Mouse (Mus musculus) c-Kit-positive CD71-positive TER-119-positive erythroid progenitor cells, embryonic 14.5 days (primary cell): Measurements from ENCODE around the gene Tmem114.

Experiments
- DNase-seq: peaks from one replicate; pipeline ENCODE4 v3.0.0-alpha.2; 2013; ENCODE audit warnings: low spot score

Gene Tmem114

GRCm38 (mm10) chr16:8424971-8425330, at the start of gene Tmem114:
Tmem114 (minus strand) TSS chr16:8425136.
- no peak for DNase-seq

- peak; percentile 87 for DNase-seq
Measured at GRCm38 (mm10) chr16:8470603-8471481, 45.9 kb upstream of the Tmem114 start, which contains the start of gene Mettl22. Mettl22 (plus strand) TSS chr16:8470788.

- peak; percentile 16 for DNase-seq
Measured at GRCm38 (mm10) chr16:8470132-8470531, 45.2 kb upstream of the Tmem114 start.

GRCm38 (mm10) chr16:8459098-8459497, 34.2 kb upstream of the Tmem114 start:
- DNase-seq: peak; percentile 57

- DNase-seq: no peak
Measured at GRCm38 (mm10) chr16:8458391-8458790, 33.5 kb upstream of the Tmem114 start.

GRCm38 (mm10) chr16:8455221-8455620, 30.3 kb upstream of the Tmem114 start:
- DNase-seq: no peak

GRCm38 (mm10) chr16:8453301-8453700, 28.4 kb upstream of the Tmem114 start:
- no peak for DNase-seq

- DNase-seq: no peak
Measured at GRCm38 (mm10) chr16:8446256-8446655, 21.3 kb upstream of the Tmem114 start.

GRCm38 (mm10) chr16:8444911-8445310, 20.0 kb upstream of the Tmem114 start:
- DNase-seq: no peak

GRCm38 (mm10) chr16:8432616-8433015, 7.7 kb upstream of the Tmem114 start:
- DNase-seq: no peak

- no peak for DNase-seq
Measured at GRCm38 (mm10) chr16:8429531-8429930, 4.6 kb upstream of the Tmem114 start.

- DNase-seq: no peak
Measured at GRCm38 (mm10) chr16:8425736-8426135, 800 bp upstream of the Tmem114 start.

- DNase-seq: no peak
Measured at GRCm38 (mm10) chr16:8424161-8424970, 570 bp downstream of the Tmem114 start.

GRCm38 (mm10) chr16:8423626-8424114, 1.3 kb downstream of the Tmem114 start:
- no peak for DNase-seq

GRCm38 (mm10) chr16:8420842-8421241, 4.1 kb downstream of the Tmem114 start:
- DNase-seq: no peak

- no peak for DNase-seq
Measured at GRCm38 (mm10) chr16:8420381-8420780, 4.6 kb downstream of the Tmem114 start.

GRCm38 (mm10) chr16:8419666-8420065, 5.3 kb downstream of the Tmem114 start:
- no peak for DNase-seq

GRCm38 (mm10) chr16:8418126-8418525, 6.8 kb downstream of the Tmem114 start:
- no peak for DNase-seq

- DNase-seq: no peak
Measured at GRCm38 (mm10) chr16:8417011-8417720, 7.8 kb downstream of the Tmem114 start.

- no peak for DNase-seq
Measured at GRCm38 (mm10) chr16:8415996-8416395, 8.9 kb downstream of the Tmem114 start.

- DNase-seq: no peak
Measured at GRCm38 (mm10) chr16:8413441-8413840, 11.5 kb downstream of the Tmem114 start.

- DNase-seq: peak; percentile 64
Measured at GRCm38 (mm10) chr16:8412213-8412612, 12.7 kb downstream of the Tmem114 start.
